Mouse (Mus musculus) urinary bladder, adult 2 months (tissue): Measurements from ENCODE around the gene Spata45. TPM values are rescaled to one million over a fixed set of nuclear protein-coding genes. Genes with fewer than 3 reads are reported as not detected.
"Not testable (repeated sequence)": the region's sequence is repeated elsewhere in the genome, so short reads cannot be mapped to it uniquely, and the experiment has no call there.

Experiments
- DNase-seq: peaks from one replicate; pipeline ENCODE4 v3.0.0; 2022; ENCODE audit warnings: low spot score
- polyA plus RNA-seq: library from polyadenylated mRNA; depleted of rRNA; stranded (reverse); fragments of >200 nt; gene quantifications from 2 replicates; pipeline ENCODE4 v1.2.3, GENCODE M21; 2012; rRNA removed

Gene Spata45
- not detected in 2 replicates for polyA plus RNA-seq

- no peak for DNase-seq
Observed at GRCm38 (mm10) chr1:191036554-191037334, at the start of gene Spata45. Gene Spata45 (plus strand): TSS chr1:191036639.

- no peak for DNase-seq
Observed at GRCm38 (mm10) chr1:190989437-190990082, 46.9 kb upstream of the Spata45 start.

GRCm38 (mm10) chr1:190995548-190995947, 40.9 kb upstream of the Spata45 start:
- DNase-seq, result no peak

- no peak for DNase-seq
Observed at GRCm38 (mm10) chr1:190996346-190996877, 40.0 kb upstream of the Spata45 start.

- no peak for DNase-seq
Observed at GRCm38 (mm10) chr1:190998027-190998426, 38.4 kb upstream of the Spata45 start.

GRCm38 (mm10) chr1:191000686-191001085, 35.8 kb upstream of the Spata45 start:
- no peak for DNase-seq

GRCm38 (mm10) chr1:191002201-191002600, 34.2 kb upstream of the Spata45 start:
- DNase-seq, result no peak

- no peak for DNase-seq
Observed at GRCm38 (mm10) chr1:191008707-191009106, 27.7 kb upstream of the Spata45 start.

GRCm38 (mm10) chr1:191014271-191014670, 22.2 kb upstream of the Spata45 start:
- no peak for DNase-seq

- no peak for DNase-seq
Observed at GRCm38 (mm10) chr1:191019803-191020202, 16.6 kb upstream of the Spata45 start.

GRCm38 (mm10) chr1:191020217-191020924, 16.1 kb upstream of the Spata45 start:
- no peak for DNase-seq

GRCm38 (mm10) chr1:191021016-191021415, 15.4 kb upstream of the Spata45 start:
- no peak for DNase-seq

- DNase-seq, result no peak
Observed at GRCm38 (mm10) chr1:191023140-191023539, 13.3 kb upstream of the Spata45 start.

- DNase-seq, result not testable (repeated sequence)
Observed at GRCm38 (mm10) chr1:191023806-191024205, 12.6 kb upstream of the Spata45 start.

GRCm38 (mm10) chr1:191025016-191026012, 11.1 kb upstream of the Spata45 start:
- no peak for DNase-seq

- DNase-seq, result peak; percentile 96
Observed at GRCm38 (mm10) chr1:191026021-191026713, 10.3 kb upstream of the Spata45 start, which contains the start of gene Flvcr1. Gene Flvcr1 (minus strand): TSS chr1:191026158.

GRCm38 (mm10) chr1:191030182-191030581, 6.3 kb upstream of the Spata45 start:
- DNase-seq, result no peak

GRCm38 (mm10) chr1:191030922-191031425, 5.5 kb upstream of the Spata45 start:
- not testable (repeated sequence) for DNase-seq

- no peak for DNase-seq
Observed at GRCm38 (mm10) chr1:191035649-191036048, 790 bp upstream of the Spata45 start.

- DNase-seq, result no peak
Observed at GRCm38 (mm10) chr1:191037999-191038398, 1.6 kb downstream of the Spata45 start.
